Mouse (Mus musculus): ENCODE results near the gene Zfp839.

DNA sequence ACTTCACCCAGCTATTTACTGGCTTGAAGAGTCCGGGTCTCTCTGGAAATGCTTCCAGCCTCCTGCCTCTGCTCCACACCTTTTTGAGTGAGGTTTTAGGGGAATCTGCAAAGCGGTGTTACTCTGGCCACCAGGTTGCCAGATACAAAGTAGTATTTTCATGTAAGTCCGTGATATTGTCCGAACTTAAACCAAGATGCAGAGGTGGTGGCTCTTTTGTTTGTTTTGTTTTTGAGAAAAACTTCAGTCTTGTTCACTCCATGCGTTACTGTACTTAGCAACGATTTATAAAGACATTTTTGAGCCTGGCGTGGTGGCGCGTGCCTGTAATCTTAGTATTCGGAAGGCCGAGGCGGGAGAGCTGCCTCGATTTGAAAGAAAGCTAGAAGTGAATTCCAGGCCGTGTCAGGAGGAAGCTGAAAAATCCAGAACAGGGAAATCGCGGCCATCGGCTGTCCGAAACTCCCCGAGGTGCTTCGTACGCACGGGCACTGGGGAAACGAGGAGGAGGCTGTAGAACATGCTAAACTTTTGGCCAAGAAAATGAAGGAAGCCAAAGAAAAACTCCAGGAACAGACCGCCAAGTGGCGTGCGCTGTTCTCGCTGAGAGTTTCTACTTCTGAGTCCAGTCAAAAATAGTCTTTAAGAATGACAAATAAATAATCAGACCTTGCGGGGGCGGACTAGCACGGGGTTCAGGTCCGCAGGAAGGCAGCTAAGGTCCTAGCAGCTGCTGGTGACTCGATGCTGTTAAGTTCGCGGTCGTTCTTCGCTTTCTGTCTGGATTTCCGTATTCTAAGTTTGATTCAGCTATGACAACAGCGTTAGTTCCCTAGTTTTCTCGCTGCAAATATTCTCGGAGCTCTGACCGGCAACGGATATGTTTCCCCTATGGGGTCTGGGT is 5.6 kb upstream of the Zfp839 start:
- TF ChIP-seq MAFK (IDR thresholded peaks at IDR 0.05; ENCODE audit: insufficient read depth, low read depth, low read length) (no peak), CHD2 (IDR thresholded peaks at IDR 0.05; ENCODE audit: low read depth, low read length) (no peak), HCFC1 (IDR thresholded peaks at IDR 0.05; ENCODE audit: borderline replicate concordance, insufficient read depth, low read length) (no peak), ZC3H11A (IDR thresholded peaks at IDR 0.05; ENCODE audit: borderline replicate concordance, low read depth, low read length) (no peak)

Measured in ES-E14 (cell line).